Mouse (Mus musculus): ENCODE data around the gene Cysltr2.

GRCm38 (mm10) chr14:73088224-73088623, 39.3 kb upstream of the Cysltr2 start:
- TF ChIP-seq CTCF (conservative IDR thresholded peaks at IDR 0.05; ENCODE audit: low read length) (no peak), NANOG (IDR thresholded peaks at IDR 0.05; ENCODE audit: borderline replicate concordance, low read length) (no peak), POU5F1 (IDR thresholded peaks at IDR 0.05; ENCODE audit: borderline replicate concordance, low read length) (no peak)

Data from E14TG2a.4 (cell line).